Mouse (Mus musculus): ENCODE results near the gene Ube2c. TPM values are rescaled to one million over a fixed set of nuclear protein-coding genes. Genes with fewer than 3 reads are reported as not detected.
"Not testable (repeated sequence)": the region's sequence is repeated elsewhere in the genome, so short reads cannot be mapped to it uniquely, and the experiment has no call there.

Gene Ube2c
- total and polyA plus RNA-seq, 2 experiments from 2014 or later = 61.2 to 70.6 TPM

GRCm38 (mm10) chr2:164791841-164792261 lies 22.2 kb downstream of the Ube2c start:
- Histone ChIP-seq H3K4me3 (ENCODE audit: low read length) (no peak overlapping the region), H3K4me2 (ENCODE audit: low read depth, low read length) (no peak overlapping the region), H3K9ac (replicated peaks; ENCODE audit: low read length) (no peak overlapping the region), H3K27me3 (ENCODE audit: insufficient read depth, low read length) (no peaks in the 10 kb centered on the region), H3K36me3 (ENCODE audit: insufficient read depth, low read length) (peaks cover 33% of the 10 kb centered on the region; the same call in 1 of the 2 replicates), H3K4me1 (ENCODE audit: insufficient read depth, low read length) (no peaks in the 10 kb centered on the region; the same call in 1 of the 2 replicates), H3K27ac (no peak overlapping the region), H3K9me3 (ENCODE audit: low read length) (no peaks in the 10 kb centered on the region)
- ATAC-seq = no peak
- DNase-seq (ENCODE audit: low spot score) = no peak
- 78% methylated on average over 18 of the region's 18 CpGs for WGBS
- TF ChIP-seq CTCF (IDR thresholded peaks at IDR 0.05; ENCODE audit: low read depth) = no peak

- no peak overlapping the region; the same call in 1 of the 2 replicates for H3K27ac ChIP-seq
- no peak overlapping the region for H3K4me2 ChIP-seq (ENCODE audit: low read depth, low read length)
- no peak overlapping the region for H3K9ac ChIP-seq (replicated peaks; ENCODE audit: low read length)
- H3K36me3 ChIP-seq (ENCODE audit: insufficient read depth, low read length) = peaks cover 36% of the 10 kb centered on the region; the same call in 1 of the 2 replicates
- H3K27me3 ChIP-seq (ENCODE audit: insufficient read depth, low read length) = no peaks in the 10 kb centered on the region
- DNase-seq (ENCODE audit: low spot score) = no peak
- H3K9me3 ChIP-seq (ENCODE audit: low read length) = no peaks in the 10 kb centered on the region
- H3K4me1 ChIP-seq (ENCODE audit: insufficient read depth, low read length) = no peaks in the 10 kb centered on the region
- no peak overlapping the region for H3K4me3 ChIP-seq (ENCODE audit: low read length)
- WGBS = 88% methylated on average over 12 of the region's 12 CpGs
- TF ChIP-seq CTCF (IDR thresholded peaks at IDR 0.05; ENCODE audit: low read depth) = no peak
- ATAC-seq = no peak; the same call in 1 of the 2 replicates
Measured at GRCm38 (mm10) chr2:164792400-164793190, 22.9 kb downstream of the Ube2c start.

- 79% methylated on average over 3 of the region's 3 CpGs for WGBS
- Histone ChIP-seq H3K4me3 (ENCODE audit: low read length) (no peak overlapping the region), H3K4me2 (ENCODE audit: low read depth, low read length) (no peak overlapping the region), H3K36me3 (ENCODE audit: insufficient read depth, low read length) (peaks cover 40% of the 10 kb centered on the region; the same call in 1 of the 2 replicates), H3K4me1 (ENCODE audit: insufficient read depth, low read length) (no peaks in the 10 kb centered on the region), H3K27me3 (ENCODE audit: insufficient read depth, low read length) (no peaks in the 10 kb centered on the region), H3K9ac (replicated peaks; ENCODE audit: low read length) (no peak overlapping the region), H3K27ac (peak overlapping the region; percentile 22; the same call in 1 of the 2 replicates), H3K9me3 (ENCODE audit: low read length) (no peaks in the 10 kb centered on the region)
- ATAC-seq (peak; percentile 13; the same call in 1 of the 2 replicates), DNase-seq (ENCODE audit: low spot score) (peak; percentile 64)
- TF ChIP-seq CTCF (IDR thresholded peaks at IDR 0.05; ENCODE audit: low read depth) = peak; percentile 78
Measured at GRCm38 (mm10) chr2:164793236-164793635, 23.5 kb downstream of the Ube2c start.

DNA sequence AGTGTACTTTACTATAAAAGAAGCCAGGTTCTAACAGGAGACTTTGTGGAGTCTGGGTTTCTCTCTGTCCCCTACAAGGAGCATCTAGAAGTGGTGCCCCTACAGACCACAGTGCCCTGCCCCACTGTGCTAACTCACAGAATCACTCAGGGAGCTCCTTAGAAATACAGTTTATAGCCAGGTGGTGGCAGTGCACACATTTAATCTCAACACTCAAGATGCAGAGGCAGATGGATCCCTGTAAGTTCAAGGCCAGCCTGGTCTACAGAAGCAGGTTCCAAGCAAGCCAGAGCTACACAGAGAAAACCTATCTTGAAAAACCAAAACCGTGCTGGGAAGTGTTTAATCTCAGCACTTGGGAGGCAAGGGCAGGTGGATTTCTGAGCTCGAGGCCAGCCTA lies 24.1 kb downstream of the Ube2c start:
- Histone ChIP-seq H3K4me2 (ENCODE audit: low read depth, low read length) (no peak overlapping the region), H3K4me1 (ENCODE audit: insufficient read depth, low read length) (no peaks in the 10 kb centered on the region), H3K9me3 (ENCODE audit: low read length) (no peaks in the 10 kb centered on the region), H3K9ac (replicated peaks; ENCODE audit: low read length) (no peak overlapping the region), H3K27me3 (ENCODE audit: insufficient read depth, low read length) (no peaks in the 10 kb centered on the region), H3K27ac (0 out of 2 replicates have a peak overlapping the region, but pooled peaks have one; percentile 22), H3K4me3 (ENCODE audit: low read length) (no peak overlapping the region), H3K36me3 (ENCODE audit: insufficient read depth, low read length) (peaks cover 40% of the 10 kb centered on the region; the same call in 1 of the 2 replicates)
- DNase-seq (ENCODE audit: low spot score) (peak; percentile 39), ATAC-seq (no peak)
- no peak for TF ChIP-seq CTCF (IDR thresholded peaks at IDR 0.05; ENCODE audit: low read depth)
- WGBS = 90% methylated on average over 2 of the region's 2 CpGs

DNA sequence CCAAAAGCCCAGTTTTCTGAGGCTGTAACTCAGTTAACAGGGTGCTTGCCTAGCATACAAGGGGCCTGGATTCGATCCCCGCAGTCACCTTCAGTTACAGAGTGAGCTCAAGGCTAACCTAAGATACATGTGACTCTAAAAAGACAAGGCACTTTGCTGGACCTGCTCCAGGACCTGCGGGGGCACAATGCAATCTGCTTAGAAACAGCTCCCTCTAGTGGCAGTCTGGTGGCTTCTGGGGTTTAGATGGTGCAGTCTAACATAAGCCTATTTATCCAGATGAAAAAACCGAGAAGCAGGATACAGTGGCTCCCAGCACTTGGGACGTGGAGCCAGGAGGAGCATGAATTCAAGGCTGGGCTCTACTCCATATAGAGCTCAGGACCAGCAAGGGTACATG lies 24.6 kb downstream of the Ube2c start:
- Histone ChIP-seq H3K4me1 (ENCODE audit: insufficient read depth, low read length) (no peaks in the 10 kb centered on the region), H3K9ac (replicated peaks; ENCODE audit: low read length) (no peak overlapping the region), H3K27me3 (ENCODE audit: insufficient read depth, low read length) (no peaks in the 10 kb centered on the region), H3K27ac (no peak overlapping the region), H3K36me3 (ENCODE audit: insufficient read depth, low read length) (peaks cover 40% of the 10 kb centered on the region; the same call in 1 of the 2 replicates), H3K4me3 (ENCODE audit: low read length) (no peak overlapping the region), H3K4me2 (ENCODE audit: low read depth, low read length) (no peak overlapping the region), H3K9me3 (ENCODE audit: low read length) (no peaks in the 10 kb centered on the region)
- DNase-seq (ENCODE audit: low spot score) (peak; percentile 96), ATAC-seq (peak; percentile 58)
- WGBS = 30% methylated on average over 5 of the region's 5 CpGs
- TF ChIP-seq CTCF (IDR thresholded peaks at IDR 0.05; ENCODE audit: low read depth) = peak; percentile 90

GRCm38 (mm10) chr2:164795868-164796267 lies 26.2 kb downstream of the Ube2c start:
- no peak overlapping the region for H3K4me2 ChIP-seq (ENCODE audit: low read depth, low read length)
- DNase-seq (ENCODE audit: low spot score) (no peak), ATAC-seq (no peak)
- no peak overlapping the region for H3K9ac ChIP-seq (replicated peaks; ENCODE audit: low read length)
- H3K27me3 ChIP-seq (ENCODE audit: insufficient read depth, low read length) = no peaks in the 10 kb centered on the region
- no peak overlapping the region for H3K4me3 ChIP-seq (ENCODE audit: low read length)
- TF ChIP-seq CTCF (IDR thresholded peaks at IDR 0.05; ENCODE audit: low read depth) = no peak
- WGBS = 86% methylated on average over 4 of the region's 4 CpGs
- no peak overlapping the region for H3K27ac ChIP-seq
- no peaks in the 10 kb centered on the region for H3K4me1 ChIP-seq (ENCODE audit: insufficient read depth, low read length)
- no peaks in the 10 kb centered on the region for H3K9me3 ChIP-seq (ENCODE audit: low read length)
- peaks cover 39% of the 10 kb centered on the region; the same call in 1 of the 2 replicates for H3K36me3 ChIP-seq (ENCODE audit: insufficient read depth, low read length)

- not testable (repeated sequence) for H3K9ac ChIP-seq (replicated peaks; ENCODE audit: low read length); H3K9me3 ChIP-seq (ENCODE audit: low read length); ATAC-seq; H3K4me3 ChIP-seq (ENCODE audit: low read length); H3K27ac ChIP-seq; H3K27me3 ChIP-seq (ENCODE audit: insufficient read depth, low read length); H3K4me1 ChIP-seq (ENCODE audit: insufficient read depth, low read length); H3K4me2 ChIP-seq (ENCODE audit: low read depth, low read length)
- H3K36me3 ChIP-seq (ENCODE audit: insufficient read depth, low read length) = peaks cover 27% of the 10 kb centered on the region; the same call in 1 of the 2 replicates
- peak; percentile 44 for TF ChIP-seq CTCF (IDR thresholded peaks at IDR 0.05; ENCODE audit: low read depth)
- 84% methylated on average over 6 of the region's 6 CpGs for WGBS
- DNase-seq (ENCODE audit: low spot score) = peak; percentile 33
Measured at GRCm38 (mm10) chr2:164798554-164798953, 28.9 kb downstream of the Ube2c start.

All from hindbrain, postnatal 0 days (tissue).